Mouse (Mus musculus) 3134 (cell line): ENCODE data around the gene Ranbp10.

ENCODE experiments used
- DNase-seq: peaks from one replicate; pipeline ENCODE4 v3.0.0-alpha.2; 2011; ENCODE audit warnings: low spot score; ENCODE audit not compliant: insufficient read length; ENCODE audit errors: extremely low read depth

The Ranbp10 gene

DNA sequence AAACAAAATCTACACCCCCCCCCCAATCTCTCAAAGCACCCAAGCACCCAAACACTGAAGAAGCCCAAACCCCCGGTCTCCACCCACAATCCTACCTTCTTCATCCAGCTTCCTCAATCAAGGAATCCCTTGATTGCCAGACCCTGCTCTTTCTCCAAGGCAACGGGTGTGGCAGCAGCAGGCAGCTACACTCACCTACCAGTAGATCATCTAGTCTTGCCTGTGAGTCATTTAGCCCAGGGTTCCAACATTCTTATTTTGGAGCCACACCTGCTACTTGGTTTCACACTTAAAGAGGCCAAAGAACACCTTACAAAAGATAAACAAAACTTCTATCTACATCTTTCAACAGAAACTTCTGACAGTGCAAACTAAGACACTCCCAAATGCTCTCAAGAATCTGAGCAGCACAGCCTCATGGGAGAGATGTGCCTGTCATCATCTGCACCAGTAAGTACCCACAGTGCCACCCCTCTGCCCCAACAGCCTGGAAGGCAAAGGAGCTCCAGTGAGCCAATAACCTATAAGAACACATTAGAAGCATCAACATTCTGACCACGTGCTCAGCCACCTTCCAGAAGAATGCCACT, 33.0 kb downstream of the Ranbp10 start:
- DNase-seq: no peak

DNA sequence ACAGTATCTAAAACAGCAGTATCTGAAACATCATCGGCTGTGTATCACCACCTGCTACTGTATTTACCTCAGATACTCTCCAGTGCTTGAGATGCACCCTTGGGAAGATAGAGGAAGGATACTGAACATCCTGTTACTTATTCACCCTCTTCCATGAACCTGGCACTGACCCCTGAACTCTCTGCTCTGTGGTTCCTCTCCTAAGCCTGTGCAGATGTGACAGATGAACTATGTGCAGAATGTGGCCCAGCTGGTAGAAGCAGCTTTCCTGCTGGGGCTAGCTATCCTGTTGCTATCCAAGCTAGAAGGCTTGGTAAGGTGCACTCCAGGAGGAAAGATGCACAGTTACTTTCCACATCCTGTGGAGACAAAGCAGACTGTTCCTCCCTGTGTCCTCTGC, 33.8 kb downstream of the Ranbp10 start:
- DNase-seq: no peak

DNA sequence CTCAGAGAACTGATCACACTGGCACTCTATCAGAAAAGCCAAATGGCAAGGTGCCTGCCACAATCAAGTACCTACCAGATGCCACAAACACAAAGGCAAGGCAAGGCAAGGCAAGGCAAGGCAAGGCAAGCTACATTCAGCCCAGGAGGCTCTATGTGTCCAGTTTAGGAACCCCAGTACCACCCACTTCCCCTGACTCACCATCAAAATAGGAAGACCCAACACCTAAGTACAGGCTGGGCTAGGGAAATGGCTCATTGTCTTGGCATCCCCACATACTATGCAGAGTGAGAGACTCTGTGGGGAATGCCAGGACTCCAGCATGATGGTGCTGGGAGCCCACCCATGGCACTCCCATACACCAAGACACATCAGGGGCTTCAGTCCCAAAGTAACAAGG, 37.5 kb downstream of the Ranbp10 start:
- DNase-seq: no peak

DNA sequence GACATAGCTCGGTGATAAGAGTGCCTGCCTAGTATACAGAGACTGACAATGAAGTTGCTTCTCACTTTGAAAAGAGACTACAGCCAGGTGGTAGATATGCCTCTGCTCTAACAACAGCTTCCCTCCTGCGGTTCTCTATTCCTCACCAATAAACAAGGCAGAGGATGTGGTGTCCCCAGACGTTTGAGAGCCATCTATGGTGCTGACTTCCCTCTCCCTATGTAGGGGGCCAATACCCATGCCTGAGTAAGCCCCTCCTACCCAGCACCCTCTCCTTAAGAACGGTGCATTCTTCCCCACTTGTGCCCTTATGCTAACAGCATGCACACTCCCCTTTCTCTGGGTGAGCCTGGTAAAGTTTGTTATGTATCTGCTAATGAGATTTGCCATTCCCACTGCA, 38.2 kb downstream of the Ranbp10 start:
- no peak for DNase-seq

DNA sequence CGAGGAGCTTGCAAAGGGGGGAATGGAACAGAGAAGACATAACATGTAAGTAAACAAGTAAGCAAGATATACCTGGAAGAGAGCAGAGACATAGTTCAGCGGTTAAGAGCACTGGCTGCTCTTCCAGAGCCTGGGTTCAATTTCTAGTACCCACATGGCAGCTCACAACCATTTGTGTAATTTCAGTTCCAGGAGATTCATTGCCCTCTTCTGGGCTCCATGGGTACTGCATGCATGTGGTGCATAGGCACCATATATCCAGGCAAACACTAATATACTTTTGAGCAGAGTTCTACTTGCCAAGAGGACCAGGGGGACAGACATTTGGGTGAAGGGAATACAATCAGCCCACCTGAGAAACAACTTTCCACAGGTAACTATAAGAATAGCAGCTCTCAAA, 38.9 kb downstream of the Ranbp10 start:
- no peak for DNase-seq

DNA sequence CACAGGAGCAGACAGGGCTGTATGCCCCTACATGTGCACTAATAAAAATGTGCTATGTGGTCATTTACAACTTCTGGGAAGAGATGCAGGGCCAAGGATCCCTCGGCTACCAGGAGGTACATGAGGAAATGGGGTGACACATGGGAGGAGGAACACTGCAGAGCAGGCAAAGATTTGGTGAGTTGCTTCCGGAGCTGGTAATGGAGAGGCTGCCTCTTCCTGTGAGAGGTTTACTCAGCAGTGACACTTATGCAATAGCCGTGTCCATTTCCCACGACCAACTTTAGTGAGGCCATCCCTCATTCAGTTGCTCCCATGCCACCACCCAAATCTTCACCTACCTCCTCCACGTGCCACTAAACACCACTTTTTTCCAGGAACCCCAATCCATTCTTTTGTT, 46.9 kb downstream of the Ranbp10 start:
- DNase-seq: no peak

DNA sequence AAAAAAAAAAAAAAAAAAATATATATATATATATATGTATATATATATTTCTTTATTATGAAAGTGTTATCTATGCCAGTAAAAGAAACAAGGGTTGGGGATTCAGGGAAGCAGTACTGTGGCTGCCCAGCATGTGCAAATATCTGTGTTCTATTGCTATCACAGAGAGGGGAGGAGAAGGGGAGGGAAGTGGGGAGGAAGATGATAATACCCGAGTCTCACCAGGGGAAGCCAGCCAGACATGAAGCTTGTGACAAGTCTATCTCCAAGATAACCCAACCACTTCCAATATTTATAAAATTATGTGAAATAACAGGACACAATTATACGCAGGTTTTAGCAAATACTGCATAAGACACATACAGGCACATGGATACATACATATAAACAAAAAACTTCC, 49.3 kb downstream of the Ranbp10 start:
- no peak for DNase-seq

DNA sequence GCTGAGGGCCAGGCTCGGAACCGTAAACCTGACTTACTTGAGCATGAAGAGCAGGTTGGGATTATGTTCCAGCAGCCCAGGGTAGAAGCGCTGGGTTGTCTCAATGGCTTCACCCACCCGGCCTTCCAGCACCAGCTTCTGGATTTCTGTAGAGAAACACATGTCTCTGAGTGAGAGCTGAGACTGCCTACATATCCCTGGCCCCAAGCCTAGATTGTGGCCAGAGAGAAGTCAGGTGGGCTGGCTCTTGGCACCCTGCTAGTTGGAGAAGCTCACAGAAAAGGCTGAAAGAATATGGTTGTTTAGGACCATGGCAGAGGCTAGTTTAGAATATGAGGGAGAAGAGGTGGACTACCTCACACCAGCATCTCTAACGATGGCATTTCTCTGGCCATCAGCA, 52.7 kb downstream of the Ranbp10 start:
- DNase-seq: no peak

DNA sequence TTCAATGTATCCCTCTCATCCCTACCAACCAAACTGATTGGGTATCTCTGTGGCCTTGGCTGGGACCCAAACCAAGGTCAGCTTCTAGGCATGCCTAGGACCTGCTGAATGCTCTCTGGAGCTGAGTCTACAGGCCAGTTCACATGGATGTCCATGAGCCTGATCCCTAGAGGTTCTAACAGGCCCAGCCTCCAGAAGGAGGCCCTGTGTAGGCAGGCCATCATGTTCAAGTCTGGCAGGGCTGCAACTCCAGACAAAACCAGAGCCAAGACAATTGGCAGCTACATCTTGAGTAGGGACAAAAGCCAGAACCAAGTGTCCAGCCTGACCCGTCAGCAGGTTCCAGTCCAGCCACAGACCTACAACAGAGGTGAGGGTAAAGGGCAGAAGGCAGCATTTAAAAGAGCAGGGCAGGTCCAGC, 53.7 kb downstream of the Ranbp10 start:
- no peak for DNase-seq

DNA sequence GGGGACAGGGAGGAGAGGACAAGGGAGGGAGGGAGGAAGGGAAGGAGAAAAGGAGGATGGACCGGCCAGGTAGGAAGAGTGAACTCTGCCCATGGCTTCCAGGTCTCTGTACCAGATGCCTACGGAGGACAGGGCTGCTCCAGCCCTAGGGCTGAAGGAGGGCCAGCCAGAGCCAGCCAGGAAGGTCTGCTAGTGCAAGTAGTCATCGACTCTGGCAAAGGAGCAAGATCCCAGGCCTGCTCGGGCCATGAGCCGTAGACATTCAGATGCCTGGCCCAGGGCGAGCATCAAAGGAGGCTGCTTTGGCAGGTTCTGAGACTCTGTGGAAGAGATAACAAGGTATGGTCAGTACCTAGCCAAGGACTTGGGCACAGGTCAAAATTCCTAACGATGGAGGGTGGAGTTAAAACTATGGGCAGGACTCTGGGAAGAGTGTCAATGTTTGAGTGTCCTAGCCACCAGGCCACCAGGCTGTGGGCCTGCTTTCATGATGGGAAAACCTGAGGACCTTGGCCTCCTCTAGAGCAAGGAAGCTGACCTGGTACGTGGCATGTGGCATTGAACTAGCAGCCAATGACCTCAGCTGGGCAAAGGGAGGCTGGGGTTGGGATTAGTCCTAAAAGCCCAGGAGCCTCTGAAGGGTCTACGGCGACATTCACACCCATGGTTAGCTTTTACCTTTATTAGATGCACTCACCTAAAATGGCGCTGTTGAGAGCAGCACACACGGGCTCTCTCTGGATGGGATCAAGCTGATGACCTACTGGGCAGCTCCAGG, 55.6 kb downstream of the Ranbp10 start:
- DNase-seq: no peak

DNA sequence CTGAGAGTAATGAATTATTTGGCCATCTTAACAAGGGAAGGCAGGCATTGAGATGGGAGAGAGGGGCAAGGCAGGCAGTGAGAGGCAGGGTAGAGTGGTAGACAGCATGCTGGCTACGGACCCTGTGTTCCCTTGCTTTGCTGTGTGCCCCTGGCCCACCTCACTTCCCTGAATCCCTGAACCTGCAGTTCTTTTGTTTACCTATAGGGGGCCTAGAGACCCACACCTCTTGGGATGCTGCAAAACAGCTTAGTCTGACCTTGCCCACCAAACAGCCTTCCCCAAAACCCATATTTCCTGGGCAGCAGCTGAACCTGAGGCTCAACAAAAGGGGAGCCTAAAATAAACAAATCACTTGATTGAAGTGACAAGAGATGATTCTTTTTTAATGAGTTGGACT, 56.5 kb downstream of the Ranbp10 start:
- DNase-seq: no peak

DNA sequence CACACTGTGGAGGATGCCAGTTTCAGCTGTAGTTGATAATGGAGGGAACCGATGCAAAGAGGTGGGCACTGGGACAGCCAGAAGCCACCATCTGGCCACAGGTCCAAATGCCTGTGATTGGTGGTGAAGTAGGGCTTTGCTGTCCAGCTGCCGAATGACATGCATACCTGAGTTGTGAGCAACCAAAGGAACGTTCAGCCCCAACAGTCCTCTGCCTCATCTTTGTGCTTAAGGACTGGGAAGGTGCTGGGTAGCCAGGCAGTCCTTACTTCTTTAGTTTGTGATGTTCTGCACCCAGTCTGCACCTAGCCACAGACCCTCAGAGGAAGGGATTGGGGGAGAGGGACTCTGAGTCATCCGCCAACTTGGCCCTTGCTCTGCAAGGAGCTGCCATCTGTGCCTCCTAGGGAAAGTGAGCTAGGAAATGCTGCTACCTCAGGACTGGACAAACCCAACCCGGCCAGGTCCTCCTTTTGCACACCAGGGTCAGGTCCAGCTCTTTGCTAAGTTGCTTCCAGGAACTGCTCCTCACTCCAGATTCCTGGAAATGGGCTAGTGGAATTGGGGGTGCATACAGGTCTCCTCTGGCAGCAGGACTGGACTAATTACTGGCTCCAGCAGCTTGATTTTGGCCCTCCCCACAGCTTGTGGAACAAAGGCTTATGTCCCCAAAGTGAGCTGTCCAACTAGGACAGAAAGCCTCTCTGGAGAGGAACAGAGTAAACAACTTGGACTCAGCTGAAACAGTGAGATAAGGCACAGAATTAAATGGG, 58.5 kb downstream of the Ranbp10 start:
- peak; percentile 42 for DNase-seq

DNA sequence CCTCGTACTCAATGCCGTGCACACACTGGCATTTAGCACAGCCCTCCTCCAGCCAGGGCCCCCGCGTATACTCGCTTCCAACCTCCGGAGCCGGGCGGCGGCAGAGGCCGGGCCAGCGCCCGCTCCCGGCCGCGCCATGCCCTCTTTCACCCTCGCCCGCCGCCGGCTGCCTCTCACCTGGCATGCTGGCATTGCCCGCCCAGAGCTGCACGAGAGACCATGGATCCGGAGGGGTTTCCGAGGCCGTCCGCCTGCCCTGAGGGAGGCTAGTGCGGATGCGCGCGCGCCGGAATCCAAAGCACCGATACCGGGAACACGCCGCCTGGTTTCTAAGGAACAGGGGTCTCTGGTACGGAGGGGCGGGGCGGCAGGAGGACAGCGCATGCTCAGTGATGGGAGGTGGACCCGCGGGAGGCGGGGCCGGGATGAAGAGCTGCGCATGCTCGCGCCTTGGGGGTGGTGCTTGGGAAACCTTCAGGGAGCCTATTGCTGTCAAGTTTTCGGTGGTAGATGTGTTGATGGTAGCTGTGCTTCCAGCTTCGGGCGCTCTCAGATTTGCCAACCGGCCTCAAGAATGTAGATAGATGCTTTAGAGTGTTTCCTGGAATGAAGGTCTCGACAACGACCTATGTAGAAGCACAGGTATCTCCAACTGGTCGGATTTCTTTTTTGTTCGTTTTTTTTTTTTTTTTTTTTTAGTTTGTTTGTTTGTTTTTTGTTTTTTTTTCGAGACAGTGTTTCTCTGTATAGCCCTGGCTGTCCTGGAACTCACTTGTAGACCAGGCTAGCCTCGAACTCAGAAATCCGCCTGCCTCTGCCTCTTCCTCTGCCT, 68.7 kb downstream of the Ranbp10 start, which contains the start of gene Gfod2:
TSS of gene Gfod2 (minus strand) at position 388 of the 832 bp plus-strand sequence.
- DNase-seq: peak; percentile 95

DNA sequence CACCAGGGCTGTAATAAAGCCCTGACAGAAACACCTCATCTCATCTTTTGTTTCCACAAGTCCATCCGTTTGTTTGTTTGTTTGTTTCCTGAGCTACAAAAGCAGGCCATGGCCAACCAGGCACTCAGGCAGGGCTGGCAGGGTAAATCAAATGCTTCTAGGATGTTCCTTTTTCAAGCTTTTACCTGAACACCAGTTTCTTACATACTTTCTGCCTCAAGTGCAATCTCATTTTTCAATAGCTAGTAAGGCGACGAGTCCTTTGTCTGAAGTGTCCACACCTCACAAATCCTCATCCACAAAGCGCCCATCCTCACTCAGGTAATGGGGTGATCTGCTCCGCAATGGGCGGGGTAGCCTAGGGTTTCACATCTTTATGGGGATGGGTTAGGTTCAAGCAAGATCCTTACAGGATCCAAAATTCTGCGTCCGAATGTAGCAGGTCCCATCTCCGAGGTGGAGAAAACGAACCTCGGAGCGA, 69.3 kb downstream of the Ranbp10 start:
- DNase-seq: no peak

DNA sequence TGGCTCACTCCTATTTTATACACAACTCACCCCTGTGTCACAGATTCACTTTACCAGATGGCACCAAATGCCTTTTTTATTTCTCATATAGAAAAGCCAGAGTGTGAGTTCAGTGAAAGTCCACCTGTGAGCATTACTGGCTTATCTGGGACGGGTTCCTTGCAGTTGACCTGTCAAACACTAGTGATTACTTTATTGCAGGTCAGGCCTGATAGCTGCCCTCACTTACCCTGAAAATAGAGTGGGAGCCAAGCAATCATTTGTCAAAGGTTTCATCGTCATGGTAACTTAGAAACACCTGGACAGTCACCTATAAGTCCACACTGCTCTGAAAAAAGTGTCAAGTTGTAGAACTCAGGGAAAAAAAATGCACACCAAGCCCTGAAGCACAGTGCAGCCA, 72.5 kb downstream of the Ranbp10 start:
- DNase-seq: no peak

DNA sequence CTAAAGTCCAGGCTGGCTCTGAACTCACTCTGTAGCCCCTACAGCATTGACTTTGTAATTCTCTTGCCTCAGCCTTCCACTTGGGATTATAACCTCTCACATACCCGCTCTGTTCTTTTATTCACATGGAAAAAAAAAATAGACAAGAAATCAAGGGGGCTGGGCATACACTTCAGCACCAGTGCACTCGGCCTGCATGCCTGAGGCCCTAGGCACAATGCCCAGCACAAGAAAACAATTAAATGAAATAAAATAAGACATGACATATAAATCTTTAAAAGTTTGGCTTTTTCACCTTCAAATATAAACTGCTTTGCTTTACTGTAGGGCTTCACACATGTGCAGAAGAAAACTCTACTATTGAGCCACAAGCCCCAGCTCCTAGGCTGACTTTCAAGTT, 73.2 kb downstream of the Ranbp10 start:
- no peak for DNase-seq

DNA sequence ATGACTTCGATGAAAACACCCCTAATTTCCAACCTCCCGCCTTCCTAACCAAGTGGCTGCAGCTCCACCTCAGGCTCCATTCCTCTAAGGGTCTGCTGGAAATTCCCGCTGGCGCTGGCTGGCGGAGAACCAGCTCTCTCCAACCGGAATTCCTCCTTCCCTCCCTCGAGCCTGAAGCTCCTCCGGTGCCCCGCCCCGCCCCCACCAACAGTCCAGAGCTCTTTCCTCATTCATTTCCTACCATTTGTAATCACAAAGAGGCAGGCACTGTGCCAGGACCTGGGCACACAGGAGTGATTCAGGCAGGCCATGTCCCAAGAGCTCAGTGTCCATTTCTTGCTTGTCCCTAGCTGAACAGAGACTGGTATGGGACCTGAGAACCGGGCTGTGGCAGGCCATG, 76.5 kb downstream of the Ranbp10 start:
- peak; percentile 80 for DNase-seq

DNA sequence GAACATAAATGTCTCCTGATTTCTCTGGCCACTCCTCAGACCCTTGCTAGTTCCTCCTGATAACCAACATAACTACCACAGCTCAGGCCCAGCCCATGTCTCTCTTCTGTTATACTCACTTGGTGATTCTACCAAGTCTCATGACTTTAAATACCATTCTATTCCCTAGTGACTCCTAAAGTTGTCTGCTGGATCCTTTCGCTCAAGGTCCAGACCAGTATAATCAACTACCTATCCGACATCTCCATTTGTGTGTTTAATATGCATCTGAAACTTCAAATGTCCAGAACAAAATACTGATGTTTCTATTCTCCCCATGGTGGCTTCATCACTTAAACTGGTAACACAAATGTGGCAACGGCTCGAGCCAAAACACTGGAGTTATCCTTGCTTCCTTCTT, 83.8 kb downstream of the Ranbp10 start:
- no peak for DNase-seq

DNA sequence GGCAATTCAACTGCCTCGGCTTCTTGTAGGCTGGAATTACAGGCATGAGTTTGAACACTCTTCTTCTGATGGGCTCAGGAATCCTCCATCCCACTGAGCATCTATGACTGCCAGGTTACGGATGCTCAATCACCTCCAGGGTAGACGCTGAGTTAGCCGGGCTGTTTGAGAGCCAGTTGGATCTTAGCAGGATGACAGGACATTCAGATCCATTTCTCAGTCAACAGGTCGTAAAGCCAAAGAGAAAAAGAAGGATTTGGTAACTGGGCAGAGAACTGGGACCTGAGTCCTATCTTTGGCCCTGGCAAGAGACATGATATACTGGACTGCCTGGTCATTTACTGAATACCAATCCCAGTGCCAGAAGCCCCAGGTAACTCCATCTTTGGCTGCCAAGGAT, 87.9 kb downstream of the Ranbp10 start:
- DNase-seq: no peak

DNA sequence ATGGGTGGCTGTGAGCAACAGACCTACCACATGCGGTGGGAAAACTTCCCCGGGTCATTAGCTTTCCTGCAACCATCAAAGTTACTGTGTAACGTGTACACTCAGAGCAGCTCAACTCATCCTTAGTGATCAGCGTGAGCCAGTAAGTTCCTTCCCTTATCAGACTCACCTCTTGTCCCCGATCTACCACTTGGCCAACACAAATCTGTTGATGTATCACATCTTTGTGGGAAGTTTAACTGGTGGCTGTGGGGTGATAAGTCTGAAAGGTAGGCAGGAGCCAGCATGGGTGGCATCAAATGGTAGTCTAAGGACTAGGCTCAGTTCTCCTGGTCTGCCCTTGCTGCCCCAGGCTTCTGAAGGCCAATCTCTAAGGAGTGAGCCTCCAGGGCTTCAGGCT, 95.0 kb downstream of the Ranbp10 start:
- DNase-seq: no peak
